Mouse (Mus musculus): Measurements from ENCODE around the gene Capn1.

DNA sequence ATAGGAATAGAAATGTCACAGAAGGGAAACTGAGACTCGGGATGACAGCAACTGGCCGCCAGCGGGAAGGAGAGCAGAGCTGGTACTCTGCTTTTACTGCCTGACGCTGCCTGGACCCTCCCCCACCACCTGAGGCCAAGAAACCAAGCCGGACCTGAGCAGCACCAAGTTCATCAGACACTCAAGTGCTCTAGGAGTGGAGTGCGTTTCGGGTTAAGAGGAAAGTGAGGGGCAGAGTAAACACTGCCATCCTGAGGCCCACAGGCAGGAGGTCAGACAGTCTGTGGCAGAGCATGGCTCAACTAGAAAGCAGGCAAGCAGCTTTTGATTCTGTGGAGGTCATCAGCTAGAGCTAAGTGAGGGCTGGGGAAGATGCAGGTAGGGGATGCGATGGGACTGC lies 7.4 kb upstream of the Capn1 start:
- TF ChIP-seq POLR2A (IDR thresholded peaks at IDR 0.05; ENCODE audit: insufficient read depth, low read depth, low read length) (no peak), CTCF (IDR thresholded peaks at IDR 0.05; ENCODE audit: insufficient read depth, low read depth, low read length) (no peak)
